Comparison of ENCODE assay signal across 13 mouse cellular contexts in the genomic region with DNA sequence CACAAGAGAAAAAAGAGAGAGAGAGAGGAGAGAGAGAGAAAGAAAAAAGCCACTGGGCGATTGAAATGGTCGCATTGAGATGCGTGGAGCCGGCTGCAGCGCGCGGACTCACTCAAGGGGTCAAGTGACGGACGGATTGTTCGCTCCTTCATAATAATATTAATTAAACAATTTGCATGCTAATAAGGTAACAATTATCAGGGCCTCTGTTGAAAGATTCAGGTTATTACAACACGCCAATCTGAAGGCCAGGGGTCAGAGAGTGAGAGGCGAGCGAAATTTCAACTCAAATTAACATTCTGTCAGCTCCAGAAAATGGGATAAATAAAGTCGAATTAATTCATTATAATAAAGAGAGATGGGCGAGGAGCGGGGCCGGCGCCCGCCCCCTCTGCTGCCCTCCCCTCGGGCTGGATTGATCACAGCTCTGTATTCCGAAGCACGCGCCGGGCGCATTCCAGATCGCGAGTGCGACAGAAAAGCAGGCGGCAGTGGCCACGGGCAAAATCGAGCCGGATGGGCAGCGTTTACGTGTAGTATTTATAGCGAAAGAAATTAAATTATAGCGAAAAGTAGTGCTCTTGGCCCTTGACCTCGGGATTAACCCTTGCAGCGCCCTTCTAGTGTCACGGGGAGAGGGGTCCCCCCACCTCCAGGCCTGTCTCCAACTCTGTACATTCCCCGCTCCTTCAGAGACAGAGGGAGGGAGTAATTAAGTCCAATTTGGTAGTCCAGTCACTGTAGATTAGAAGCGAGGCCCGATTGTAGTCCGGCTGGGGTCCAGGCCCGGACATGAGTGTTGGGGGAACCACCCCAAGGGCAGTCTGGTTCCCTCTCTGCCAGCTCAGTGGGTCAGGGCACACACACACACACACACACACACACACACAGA. TPM values are rescaled to one million over a fixed set of nuclear protein-coding genes. Genes with fewer than 3 reads are reported as not detected.
A peak's percentile ranks its signal among the peaks of the same experiment; 100 is the strongest.
DNase-seq lines count a peak whose midpoint lies in the region; ATAC-seq lines count a peak whose summit lies in the region.
"Had no signal": no experiment of that assay in that cellular context is flagged by ENCODE, and none has a peak within 500 bp of the region (broad histone marks: within the 10 kb centered on the region; RNA-seq: fewer than 3 reads in every experiment).

No protein-coding gene starts in this region.

- H3K9ac ChIP-seq in kidney, embryonic 15.5 days, result no peak overlapping the region; the same call in 1 of the 2 replicates
- no peak overlapping the region for H3K9ac ChIP-seq in forebrain, embryonic 13.5 days
- H3K9ac ChIP-seq in midbrain, embryonic 15.5 days, result no peak overlapping the region; the same call in 1 of the 2 replicates
- H3K9ac ChIP-seq: limb, embryonic 13.5 days had no signal

- no peaks in the 10 kb centered on the region for H3K36me3 ChIP-seq in kidney, embryonic 15.5 days
- no peaks in the 10 kb centered on the region for H3K36me3 ChIP-seq in forebrain, embryonic 13.5 days (ENCODE audit: poor library complexity, severe bottlenecking)
- no peaks in the 10 kb centered on the region for H3K36me3 ChIP-seq in midbrain, embryonic 15.5 days (replicated peaks)
- H3K36me3 ChIP-seq: limb, embryonic 13.5 days had no signal

- peaks cover 55% of the 10 kb centered on the region for H3K4me1 ChIP-seq in kidney, embryonic 15.5 days
- H3K4me1 ChIP-seq in forebrain, embryonic 13.5 days, result peaks cover 65% of the 10 kb centered on the region
- peaks cover 43% of the 10 kb centered on the region for H3K4me1 ChIP-seq in midbrain, embryonic 15.5 days

- no peak for DNase-seq in kidney, postnatal 25 days
- DNase-seq in cerebellum, adult 8-10 months, result peak; percentile 68
- no peak for DNase-seq in thymus, postnatal 0 days (ENCODE audit: low spot score)
- DNase-seq in heart, postnatal 36 days, result no peak
- DNase-seq: adrenal gland, postnatal 14 days; heart, postnatal 14 days had no signal

- peak overlapping the region; percentile 84 for H3K27ac ChIP-seq in kidney, embryonic 15.5 days
- peak overlapping the region; percentile 5; the same call in 1 of the 2 replicates for H3K27ac ChIP-seq in forebrain, embryonic 13.5 days
- H3K27ac ChIP-seq in midbrain, embryonic 15.5 days, result peak overlapping the region; percentile 85
- H3K27ac ChIP-seq: limb, embryonic 13.5 days had no signal

- peaks cover 93% of the 10 kb centered on the region for H3K27me3 ChIP-seq in kidney, embryonic 15.5 days
- H3K27me3 ChIP-seq in forebrain, embryonic 13.5 days, result peaks cover 95% of the 10 kb centered on the region
- peaks cover 54% of the 10 kb centered on the region for H3K27me3 ChIP-seq in midbrain, embryonic 15.5 days (replicated peaks)

- H3K9me3 ChIP-seq in kidney, embryonic 15.5 days (replicated peaks), result no peaks in the 10 kb centered on the region
- H3K9me3 ChIP-seq in forebrain, embryonic 13.5 days (replicated peaks), result no peaks in the 10 kb centered on the region
- H3K9me3 ChIP-seq in midbrain, embryonic 15.5 days, result no peaks in the 10 kb centered on the region
- H3K9me3 ChIP-seq: limb, embryonic 13.5 days; megakaryocyte, embryonic 14.5 days had no signal

- peak overlapping the region; percentile 60 for H3K4me2 ChIP-seq in kidney, embryonic 15.5 days
- peak overlapping the region; percentile 42 for H3K4me2 ChIP-seq in forebrain, embryonic 13.5 days
- H3K4me2 ChIP-seq in midbrain, embryonic 15.5 days, result peak overlapping the region; percentile 44
- H3K4me2 ChIP-seq: limb, embryonic 13.5 days had no signal

- H3K4me3 ChIP-seq in kidney, embryonic 15.5 days (replicated peaks), result peak overlapping the region; percentile 34
- peak overlapping the region; percentile 12; the same call in 1 of the 2 replicates for H3K4me3 ChIP-seq in forebrain, embryonic 13.5 days
- peak overlapping the region; percentile 26 for H3K4me3 ChIP-seq in midbrain, embryonic 15.5 days
- H3K4me3 ChIP-seq: limb, embryonic 13.5 days had no signal

- WGBS in kidney, embryonic 15.5 days, result 3% methylated on average over 44 of the region's 44 CpGs
- under 1% methylated on average over 44 of the region's 44 CpGs for WGBS in forebrain, embryonic 13.5 days
- WGBS in midbrain, embryonic 15.5 days, result under 1% methylated on average over 44 of the region's 44 CpGs

- intact Hi-C loops in heart, postnatal 36 days (cut with DNase I), result no loop called here

- ATAC-seq in kidney, embryonic 15.5 days (replicated peaks; ENCODE audit: low FRiP score), result no peak
- no peak for ATAC-seq in forebrain, embryonic 13.5 days
- ATAC-seq in midbrain, embryonic 15.5 days (replicated peaks), result no peak
- ATAC-seq in megakaryocyte, adult 5-6 weeks (ENCODE audit: poor library complexity, severe bottlenecking), result no peak

RNA-seq across cellular contexts. Expression of a gene that starts 1.9 kb away (rescaled TPM):
- polyA plus RNA-seq in kidney, embryonic 15.5 days (2015; fragmentation: Nextera tagmentation; extraction: Ambion mirVana), result 90.8 and 96.1 TPM in 2 replicates
- 8.5 and 18.1 TPM in 2 replicates for polyA plus RNA-seq in forebrain, embryonic 13.5 days (2015; fragmentation: Nextera tagmentation; extraction: Ambion mirVana)
- 43.5 and 48.8 TPM in 2 replicates for polyA plus RNA-seq in midbrain, embryonic 15.5 days (2015; fragmentation: Nextera tagmentation; extraction: Ambion mirVana)
- 0.06 and 0.17 TPM in 2 replicates for polyA plus RNA-seq in thymus, postnatal 0 days (2015; fragmentation: Nextera tagmentation; extraction: Ambion mirVana)
- not detected for total RNA-seq in heart, postnatal 36 days (2021)
- total RNA-seq in megakaryocyte, adult 5-6 weeks (2015), result not detected in 2 replicates
- not detected in 2 replicates for total RNA-seq in megakaryocyte, adult 5-6 weeks (2017)
- total RNA-seq: adrenal gland, postnatal 14 days; heart, postnatal 14 days had no signal
- polyA plus RNA-seq: spleen, adult 2 months had no signal

RNA-seq across cellular contexts. Expression of a gene that starts 57.0 kb away (rescaled TPM):
- 9.8 and 13.2 TPM in 2 replicates for polyA plus RNA-seq in kidney, embryonic 15.5 days (2015; fragmentation: Nextera tagmentation; extraction: Ambion mirVana)
- polyA plus RNA-seq in forebrain, embryonic 13.5 days (2015; fragmentation: Nextera tagmentation; extraction: Ambion mirVana), result 8.9 and 9.5 TPM in 2 replicates
- 22.7 and 24.2 TPM in 2 replicates for polyA plus RNA-seq in midbrain, embryonic 15.5 days (2015; fragmentation: Nextera tagmentation; extraction: Ambion mirVana)
- polyA plus RNA-seq in thymus, postnatal 0 days (2015; fragmentation: Nextera tagmentation; extraction: Ambion mirVana), result 4.7 and 4.8 TPM in 2 replicates
- 10 to 100 TPM; 14.0 to 17.9 TPM for total RNA-seq in heart, postnatal 36 days (2021)
- total RNA-seq in megakaryocyte, adult 5-6 weeks (2015), result 11.4 and 14.9 TPM in 2 replicates
- 6.7 and 21.9 TPM in 2 replicates for total RNA-seq in megakaryocyte, adult 5-6 weeks (2017)

Comparison
In these comparisons a context has a peak if more than half of its experiments do, and no peak if none do; other contexts are left out.
1. H3K27ac ChIP-seq: peak in every context shown above with its lines; median percentile 85 in midbrain, embryonic 15.5 days; 84 in kidney, embryonic 15.5 days; 5 in forebrain, embryonic 13.5 days.